Mouse (Mus musculus): Measurements from ENCODE around the gene Zfy1.
"Not testable (repeated sequence)": the region's sequence is repeated elsewhere in the genome, so short reads cannot be mapped to it uniquely, and the experiment has no call there.

Gene Zfy1

GRCm38 (mm10) chrY:797309-797708 lies at the start of gene Zfy1:
Zfy1 (minus strand) TSS chrY:797409.
- not testable (repeated sequence) for DNase-seq (ENCODE audit: low read depth, low spot score)

GRCm38 (mm10) chrY:818396-818795 lies 21.2 kb upstream of the Zfy1 start, which contains the start of gene Uba1y:
Uba1y (plus strand) TSS chrY:818649.
- no peak for DNase-seq (ENCODE audit: low read depth, low spot score)

GRCm38 (mm10) chrY:808991-809661 lies 11.9 kb upstream of the Zfy1 start:
- peak; percentile 13 for DNase-seq (ENCODE audit: low read depth, low spot score)

Data from WW6 (cell line).